Mouse (Mus musculus) liver, adult 2 months (tissue): Measurements from ENCODE around the gene Ube2i.

Source experiments
- CTCF ChIP-seq: fragments of 200-500 bp; IDR thresholded peaks from 2 replicates; pipeline ENCODE4 v1.5.1; 2011; ENCODE audit warnings: low read depth, low read length, control low read depth
- POLR2A ChIP-seq: fragments of 200-500 bp; IDR thresholded peaks from 2 replicates; pipeline ENCODE4 v1.6.1; 2011; ENCODE audit warnings: low read length, control low read depth; ENCODE audit not compliant: insufficient read depth; ENCODE audit errors: extremely low read depth

DNA sequence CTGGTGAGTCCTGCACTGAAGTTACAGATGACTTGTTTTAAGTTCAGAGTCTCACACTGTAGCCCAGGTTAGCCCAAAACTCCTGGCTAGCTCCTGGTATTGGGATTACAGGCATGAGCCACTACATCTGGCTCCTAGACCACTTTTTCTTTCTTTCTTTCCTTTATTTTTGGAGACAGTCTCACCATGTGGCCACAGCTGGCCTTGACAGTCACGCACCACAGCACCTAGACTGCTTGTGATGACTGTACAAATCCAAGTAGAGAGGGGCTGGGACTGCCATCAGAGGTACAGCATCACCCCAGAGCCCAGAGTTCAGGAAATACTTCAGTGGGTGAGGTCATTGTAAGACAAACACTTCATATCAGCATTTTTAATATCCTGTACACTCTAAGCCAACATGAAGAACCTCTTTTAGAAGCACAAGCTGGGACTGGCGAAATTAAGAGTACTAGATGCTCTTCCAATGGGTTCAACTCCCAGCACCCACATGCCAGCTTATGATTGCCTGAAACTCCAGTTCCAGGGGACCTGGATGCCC, 3.6 kb downstream of the Ube2i start:
- TF ChIP-seq CTCF = no peak
- TF ChIP-seq POLR2A = no peak
